Mouse (Mus musculus) midbrain, embryonic 16.5 days (tissue): Measurements from ENCODE around the gene Pgs1. TPM values are rescaled to one million over a fixed set of nuclear protein-coding genes. Genes with fewer than 3 reads are reported as not detected.

Source experiments
- ATAC-seq: fragments of 200-750 bp; cut with Nextera tagmentation; 2 replicates; pipeline ENCODE4 v1.8.0; 2017; ENCODE audit warnings: moderate TSS enrichment
- H3K27ac ChIP-seq: fragments of 300-500 bp; sonication (generic); 2 replicates; pipeline ENCODE4 v1.5.1; 2014; ENCODE audit warnings: mild to moderate bottlenecking, low read length, mixed read lengths
- H3K27me3 ChIP-seq: fragments of 300-500 bp; sonication (generic); 2 replicates; pipeline ENCODE4 v1.6.1; 2014; ENCODE audit warnings: low read depth, low read length, mixed read lengths; ENCODE audit not compliant: control insufficient read depth, insufficient read depth
- H3K36me3 ChIP-seq: fragments of 300-500 bp; sonication (generic); 2 replicates; pipeline ENCODE4 v1.6.1; 2014; ENCODE audit warnings: mild to moderate bottlenecking, low read length, moderate library complexity, mixed read lengths; ENCODE audit not compliant: control insufficient read depth, insufficient read depth
- H3K4me1 ChIP-seq: fragments of 300-500 bp; sonication (generic); 2 replicates; pipeline ENCODE4 v1.6.1; 2014; ENCODE audit warnings: mild to moderate bottlenecking, low read length, mixed read lengths; ENCODE audit not compliant: control insufficient read depth, insufficient read depth
- H3K4me2 ChIP-seq: fragments of 300-500 bp; sonication (generic); 2 replicates; pipeline ENCODE4 v1.6.1; 2014; ENCODE audit warnings: mild to moderate bottlenecking, low read length, mixed read lengths
- H3K4me3 ChIP-seq: fragments of 300-500 bp; sonication (generic); 2 replicates; pipeline ENCODE4 v1.5.1; 2014; ENCODE audit warnings: low read depth, mild to moderate bottlenecking, low read length, moderate library complexity, mixed read lengths
- H3K9ac ChIP-seq: fragments of 300-500 bp; sonication (generic); 2 replicates; pipeline ENCODE4 v1.6.1; 2014; ENCODE audit warnings: low read depth, low read length, mixed read lengths
- H3K9me3 ChIP-seq: fragments of 300-500 bp; sonication (generic); replicated peaks from 2 replicates; pipeline ENCODE4 v1.6.1; 2014; ENCODE audit warnings: mild to moderate bottlenecking, low read length, mixed read lengths; ENCODE audit not compliant: control insufficient read depth, poor library complexity, severe bottlenecking
- WGBS: fragments of 180-500 bp; shearing (Covaris S2); extraction: QIAGEN DNeasy Blood & Tissue Kit; methylation state at CpG from one replicate; pipeline ENCODE4 v1.1.7; 2014; 5-methylcytosine and 5-hydroxymethylcytosine counted together
- polyA plus RNA-seq: library from polyadenylated mRNA; unstranded; fragments of >200 nt; fragmentation: Nextera tagmentation; extraction: Ambion mirVana; gene quantifications from 2 replicates; pipeline ENCODE4 v1.2.1, GENCODE M21; 2015

Pgs1 gene
- 61.2 and 62.1 TPM in 2 replicates for polyA plus RNA-seq

DNA sequence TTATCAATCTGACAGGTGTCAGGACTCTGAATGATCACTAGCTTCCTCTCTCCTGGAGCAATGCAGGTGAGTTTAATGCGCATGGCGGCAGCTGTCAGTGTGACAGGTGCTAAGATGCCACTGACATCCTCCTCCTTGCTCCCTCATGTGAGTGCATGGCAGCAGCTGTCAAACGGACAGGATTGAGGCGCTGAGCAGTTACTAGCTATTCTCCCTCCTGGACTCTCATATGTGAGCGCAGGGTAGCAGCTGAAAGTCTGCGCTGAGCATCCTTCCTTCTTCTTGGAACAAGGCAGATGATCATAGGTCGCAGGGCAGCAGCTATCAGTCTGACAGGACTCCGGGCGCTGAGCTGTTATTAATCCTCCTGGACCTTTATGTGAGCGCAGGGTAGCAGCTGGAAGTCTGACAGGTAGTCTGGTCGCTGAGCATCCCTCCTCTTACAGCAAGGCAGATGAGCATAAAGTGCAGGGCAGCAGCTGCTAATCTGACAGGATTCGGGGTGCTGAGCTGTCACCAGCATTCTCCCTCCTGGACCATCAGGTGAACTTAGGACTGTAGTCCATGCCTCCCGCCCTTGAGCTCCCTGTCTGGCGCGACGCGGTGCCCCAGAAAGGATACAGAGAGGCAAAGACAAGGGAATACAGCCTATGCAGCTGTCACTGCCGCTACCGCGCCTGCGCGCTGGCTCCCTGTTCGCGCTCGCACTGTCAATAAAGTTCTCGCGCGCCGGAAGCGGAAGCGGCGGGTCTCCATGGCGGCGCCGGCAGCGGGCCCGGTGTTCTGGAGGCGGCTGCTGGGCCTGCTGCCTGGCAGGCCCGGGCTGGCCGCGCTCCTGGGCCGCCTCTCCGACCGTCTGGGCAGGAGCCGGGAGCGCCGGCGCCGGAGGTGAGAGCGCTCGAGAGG lies at the start of gene Pgs1:
Gene Pgs1 (plus strand): TSS at position 167 of the 906 bp plus-strand sequence.
- Histone ChIP-seq H3K36me3 (no peaks in the 10 kb centered on the region), H3K9ac (peak within 1 kb of the TSS; percentile 96), H3K4me1 (peaks cover 24% of the 10 kb centered on the region), H3K4me2 (peak within 1 kb of the TSS; percentile 86), H3K27me3 (no peaks in the 10 kb centered on the region; the same call in 1 of the 2 replicates), H3K27ac (peak within 1 kb of the TSS; percentile 93), H3K4me3 (peak within 1 kb of the TSS; percentile 96), H3K9me3 (no peaks in the 10 kb centered on the region)
- WGBS: 7% methylated on average over 44 of the region's 51 CpGs
- ATAC-seq: peak; percentile 93

DNA sequence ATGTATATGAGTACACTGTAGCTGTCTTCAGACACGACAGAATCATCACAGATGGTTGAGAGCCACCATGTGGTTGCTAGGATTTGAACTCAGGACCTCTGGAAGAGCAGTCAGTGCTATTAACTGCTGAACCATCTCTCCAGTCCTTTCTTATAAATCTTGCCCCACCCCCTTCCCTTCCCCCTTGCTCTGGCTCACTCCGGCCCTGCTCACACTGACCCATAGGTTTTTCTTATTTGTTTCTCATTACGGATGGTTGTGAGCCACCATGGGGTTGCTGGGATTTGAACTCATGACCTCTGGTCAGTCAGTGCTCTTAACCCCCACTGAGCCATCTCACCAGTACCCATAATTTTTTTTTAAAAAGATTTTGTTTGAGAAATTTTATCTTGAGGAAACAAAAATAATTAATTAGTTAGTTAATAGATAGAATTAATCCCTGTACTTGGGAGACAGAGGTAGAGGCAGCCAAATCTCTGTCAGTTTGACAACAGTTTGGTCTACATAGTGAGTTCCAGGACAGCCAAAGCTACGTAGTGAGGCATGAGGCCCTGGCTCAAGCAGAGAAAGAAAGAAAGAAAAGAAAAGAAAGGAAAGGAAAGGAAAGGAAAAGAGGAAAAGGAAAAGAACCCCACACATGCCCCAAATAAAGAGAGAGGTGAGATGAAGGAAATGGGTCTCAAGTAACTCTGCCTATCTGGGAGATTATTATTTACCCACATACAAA lies 46.9 kb upstream of the Pgs1 start:
- H3K36me3 ChIP-seq: no peaks in the 10 kb centered on the region
- peaks cover 22% of the 10 kb centered on the region for H3K4me1 ChIP-seq
- no peaks in the 10 kb centered on the region for H3K9me3 ChIP-seq
- H3K9ac ChIP-seq: 0 out of 2 replicates have a peak overlapping the region, but pooled peaks have one; percentile 23
- no peaks in the 10 kb centered on the region; the same call in 1 of the 2 replicates for H3K27me3 ChIP-seq
- peak overlapping the region; percentile 4; the same call in 1 of the 2 replicates for H3K4me2 ChIP-seq
- peak overlapping the region; percentile 62 for H3K27ac ChIP-seq
- WGBS: 15% methylated on average over 4 of the region's 4 CpGs
- no peak for ATAC-seq
- no peak overlapping the region for H3K4me3 ChIP-seq

DNA sequence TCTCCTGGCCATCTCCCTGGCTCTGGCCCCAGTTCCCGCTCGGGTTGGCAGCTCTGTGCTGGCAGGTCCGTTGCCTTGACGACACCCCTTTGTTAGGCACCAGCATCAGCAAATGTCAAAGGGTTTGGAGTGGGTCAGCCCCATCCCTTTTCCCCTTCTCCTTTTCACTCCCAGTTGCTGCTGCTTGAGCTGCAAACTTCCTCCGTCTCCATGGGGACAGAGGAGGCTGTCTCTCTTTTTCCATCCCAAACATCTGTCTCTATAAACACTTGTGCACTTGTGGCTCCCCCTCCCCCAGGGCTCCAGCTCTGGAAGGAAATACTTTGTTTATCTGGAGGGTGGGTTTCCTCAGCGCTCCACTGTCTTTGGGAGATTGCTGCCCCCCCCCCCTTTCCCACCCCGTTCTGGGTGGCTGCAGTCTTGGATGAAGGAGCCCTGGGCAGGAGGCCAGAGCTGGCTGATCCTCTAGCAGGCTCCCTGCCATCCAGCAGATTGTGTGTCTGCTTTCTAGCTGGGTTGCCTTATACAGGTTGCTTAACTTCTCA lies 46.3 kb upstream of the Pgs1 start:
- 2% methylated on average over 7 of the region's 7 CpGs for WGBS
- Histone ChIP-seq H3K4me1 (peaks cover 22% of the 10 kb centered on the region), H3K9me3 (no peaks in the 10 kb centered on the region), H3K27me3 (no peaks in the 10 kb centered on the region; the same call in 1 of the 2 replicates), H3K4me3 (no peak overlapping the region), H3K27ac (peak overlapping the region; percentile 62), H3K4me2 (peak overlapping the region; percentile 4; the same call in 1 of the 2 replicates), H3K36me3 (no peaks in the 10 kb centered on the region), H3K9ac (0 out of 2 replicates have a peak overlapping the region, but pooled peaks have one; percentile 23)
- ATAC-seq: peak; percentile 91

DNA sequence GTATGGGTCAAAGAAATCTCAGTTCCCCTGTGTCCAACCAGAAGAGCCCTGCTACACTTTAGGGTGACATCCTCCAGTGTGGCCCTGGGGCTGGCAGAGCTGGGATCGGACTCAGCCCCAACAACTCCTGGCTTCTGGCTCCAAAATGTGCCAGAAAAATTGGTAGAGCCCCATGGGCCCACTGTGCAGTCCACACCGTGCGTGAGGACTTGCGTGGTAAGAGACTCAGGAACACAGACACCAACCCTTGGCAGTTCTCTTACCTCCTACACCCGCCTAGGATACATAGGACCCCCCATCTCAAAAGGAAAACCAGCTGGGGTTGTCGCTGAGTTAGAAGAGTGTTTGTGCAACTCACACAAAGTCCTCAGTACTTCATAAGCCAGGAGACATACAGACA lies 45.2 kb upstream of the Pgs1 start:
- H3K27ac ChIP-seq: peak overlapping the region; percentile 62; the same call in 1 of the 2 replicates
- no peak overlapping the region for H3K9ac ChIP-seq
- 87% methylated on average over 6 of the region's 6 CpGs for WGBS
- H3K4me3 ChIP-seq: no peak overlapping the region
- no peak overlapping the region for H3K4me2 ChIP-seq
- H3K9me3 ChIP-seq: no peaks in the 10 kb centered on the region
- H3K4me1 ChIP-seq: peaks cover 20% of the 10 kb centered on the region
- H3K27me3 ChIP-seq: no peaks in the 10 kb centered on the region
- ATAC-seq: no peak
- no peaks in the 10 kb centered on the region for H3K36me3 ChIP-seq

DNA sequence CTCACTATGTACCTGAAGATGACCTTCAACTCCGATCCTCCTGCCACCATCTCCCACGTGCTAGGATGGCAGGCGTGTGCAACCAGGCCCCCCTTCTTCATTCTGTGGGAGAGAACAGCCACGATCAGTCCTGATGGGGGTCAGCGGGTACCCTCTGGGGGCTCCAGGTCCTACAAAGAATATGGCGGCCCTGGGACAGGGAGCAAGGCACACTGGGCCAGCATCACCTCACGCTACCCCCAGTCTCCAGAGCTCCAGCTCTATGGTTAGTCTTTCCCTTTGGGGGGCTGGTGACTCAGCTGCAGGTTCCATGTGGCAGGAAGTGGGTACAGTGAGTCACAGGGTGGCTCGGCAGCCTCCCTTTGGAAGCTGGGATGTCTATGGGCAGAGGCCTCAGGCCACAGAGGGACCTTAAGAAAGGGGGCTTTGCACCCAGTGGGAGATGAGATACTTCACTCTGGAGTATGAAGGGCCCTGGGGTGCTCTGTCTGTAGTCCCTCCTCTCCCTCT lies 44.7 kb upstream of the Pgs1 start:
- H3K9me3 ChIP-seq: no peaks in the 10 kb centered on the region
- H3K36me3 ChIP-seq: no peaks in the 10 kb centered on the region
- peaks cover 15% of the 10 kb centered on the region for H3K4me1 ChIP-seq
- WGBS: 86% methylated on average over 8 of the region's 8 CpGs
- no peak overlapping the region for H3K4me3 ChIP-seq
- H3K9ac ChIP-seq: no peak overlapping the region
- no peaks in the 10 kb centered on the region for H3K27me3 ChIP-seq
- no peak overlapping the region for H3K27ac ChIP-seq
- no peak overlapping the region for H3K4me2 ChIP-seq
- no peak for ATAC-seq

DNA sequence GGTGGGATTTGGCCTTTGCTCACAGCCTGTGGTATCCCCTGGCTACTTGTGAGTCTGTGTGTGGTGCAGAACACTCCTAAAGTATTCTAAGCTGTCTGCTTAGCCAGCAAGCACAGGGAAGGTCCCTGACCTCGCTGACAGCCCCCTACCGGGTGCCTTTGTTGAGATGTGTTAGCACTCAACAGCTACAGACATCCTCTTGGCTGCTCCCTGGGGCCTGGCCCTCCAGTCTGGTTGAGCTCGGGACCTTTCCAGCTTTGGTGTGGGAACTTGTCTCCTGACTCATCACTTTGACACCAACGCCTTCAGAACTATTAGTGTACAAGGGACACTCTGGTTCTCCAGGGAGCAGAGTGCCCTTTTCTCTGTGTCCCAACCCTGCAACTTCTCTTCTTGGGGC lies 44.2 kb upstream of the Pgs1 start:
- Histone ChIP-seq H3K9ac (no peak overlapping the region), H3K36me3 (no peaks in the 10 kb centered on the region), H3K4me1 (peaks cover 14% of the 10 kb centered on the region), H3K27me3 (no peaks in the 10 kb centered on the region), H3K4me2 (no peak overlapping the region), H3K9me3 (no peaks in the 10 kb centered on the region), H3K4me3 (no peak overlapping the region), H3K27ac (no peak overlapping the region)
- no peak for ATAC-seq
- 18% methylated on average over 4 of the region's 4 CpGs for WGBS

DNA sequence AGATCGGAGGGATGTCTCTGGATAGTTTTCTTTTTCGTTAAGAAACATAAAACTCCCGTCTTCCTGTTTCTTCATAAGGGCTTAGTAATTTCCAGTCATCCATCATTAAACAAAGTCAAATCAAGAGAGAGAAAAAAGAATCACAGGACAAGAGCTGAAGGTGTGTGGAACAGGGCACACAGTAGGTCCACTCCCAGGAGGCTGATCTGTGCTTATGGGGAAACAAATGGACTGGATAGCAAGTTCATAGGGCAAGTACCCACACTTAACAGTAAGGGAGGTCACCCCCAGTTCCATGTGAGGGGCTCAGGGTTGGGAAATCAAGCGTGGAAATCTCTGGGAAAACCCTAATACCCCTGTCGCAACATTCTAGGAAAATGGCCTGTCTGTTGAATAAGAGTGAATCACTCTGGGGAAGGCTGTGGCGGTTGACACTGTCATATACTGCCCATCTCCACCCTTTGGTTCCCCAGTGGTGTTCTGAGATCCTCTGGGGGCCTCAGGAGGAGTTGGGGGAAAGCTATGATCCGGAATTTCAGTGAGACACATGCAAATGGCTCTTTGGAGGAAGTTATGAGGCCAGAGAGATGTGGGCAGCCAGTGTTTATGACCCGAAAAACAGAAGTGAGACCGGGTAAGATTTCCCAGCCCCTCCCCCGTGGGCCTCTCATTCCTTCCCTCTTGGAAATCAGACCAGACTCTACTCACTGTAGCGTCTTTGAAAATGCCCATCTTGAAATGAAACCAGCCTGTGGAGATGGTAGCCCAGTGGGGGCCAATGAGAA lies 39.7 kb upstream of the Pgs1 start:
- Histone ChIP-seq H3K9ac (no peak overlapping the region), H3K4me3 (no peak overlapping the region), H3K4me2 (no peak overlapping the region), H3K9me3 (no peaks in the 10 kb centered on the region), H3K27ac (no peak overlapping the region), H3K36me3 (no peaks in the 10 kb centered on the region), H3K27me3 (peaks cover 5% of the 10 kb centered on the region; the same call in 1 of the 2 replicates), H3K4me1 (peaks cover 9% of the 10 kb centered on the region; the same call in 1 of the 2 replicates)
- WGBS: 84% methylated on average over 11 of the region's 11 CpGs
- no peak for ATAC-seq

DNA sequence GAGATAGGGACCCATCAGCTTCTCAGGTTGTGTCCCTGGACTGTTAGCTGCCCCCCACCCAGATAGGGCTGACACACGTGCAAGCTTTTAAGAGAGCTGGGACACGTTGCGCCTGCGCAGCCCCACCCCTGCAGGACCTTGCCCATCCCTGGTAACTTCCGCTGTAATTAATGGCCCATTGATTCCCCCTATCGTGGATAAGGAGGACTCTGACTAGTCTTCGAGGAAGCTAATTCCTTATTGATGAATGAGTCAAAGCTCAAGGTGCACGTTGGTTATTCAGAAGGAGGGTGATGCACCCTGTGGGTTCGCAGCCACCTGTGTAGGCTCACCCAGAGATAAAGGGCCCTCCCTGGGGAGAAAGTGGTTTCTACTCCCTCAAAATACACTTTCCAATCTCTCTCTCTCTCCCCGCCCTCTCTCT lies 39.1 kb upstream of the Pgs1 start:
- H3K9me3 ChIP-seq: no peaks in the 10 kb centered on the region
- no peak for ATAC-seq
- H3K4me1 ChIP-seq: peaks cover 7% of the 10 kb centered on the region; the same call in 1 of the 2 replicates
- peaks cover 5% of the 10 kb centered on the region; the same call in 1 of the 2 replicates for H3K27me3 ChIP-seq
- H3K4me2 ChIP-seq: no peak overlapping the region
- no peak overlapping the region for H3K27ac ChIP-seq
- H3K36me3 ChIP-seq: no peaks in the 10 kb centered on the region
- H3K4me3 ChIP-seq: no peak overlapping the region
- 86% methylated on average over 10 of the region's 10 CpGs for WGBS
- H3K9ac ChIP-seq: no peak overlapping the region
